Mouse (Mus musculus) olfactory bulb, adult 2 months (tissue): ENCODE data around the gene Xrcc5. TPM values are rescaled to one million over a fixed set of nuclear protein-coding genes. Genes with fewer than 3 reads are reported as not detected.

Source experiments
- H3K27ac ChIP-seq: fragments of 200-500 bp; 2 replicates; pipeline ENCODE4 v1.5.1; 2012; ENCODE audit warnings: low read depth, low read length; ENCODE audit not compliant: insufficient read depth
- H3K4me1 ChIP-seq: fragments of 200-500 bp; 2 replicates; pipeline ENCODE4 v1.6.1; 2012; ENCODE audit warnings: low read length; ENCODE audit not compliant: control insufficient read depth, insufficient read depth
- H3K4me3 ChIP-seq: fragments of 200-500 bp; 2 replicates; pipeline ENCODE4 v1.5.1; 2012; ENCODE audit warnings: mild to moderate bottlenecking, low read depth, low read length, moderate library complexity; ENCODE audit not compliant: insufficient read depth
- CTCF ChIP-seq: fragments of 200-500 bp; IDR thresholded peaks from 2 replicates; pipeline ENCODE4 v1.5.1; 2012; ENCODE audit warnings: low read depth, mild to moderate bottlenecking, low read length, moderate library complexity; ENCODE audit not compliant: insufficient read depth
- POLR2A ChIP-seq: fragments of 200-500 bp; IDR thresholded peaks from 2 replicates; pipeline ENCODE4 v1.6.1; 2012; ENCODE audit warnings: mild to moderate bottlenecking, low read depth, low read length, moderate library complexity; ENCODE audit not compliant: insufficient read depth
- WGBS: fragments of 180-500 bp; shearing (Covaris S2); methylation state at CpG from one replicate; pipeline ENCODE4 v1.1.7; 2018; 5-methylcytosine and 5-hydroxymethylcytosine counted together
- polyA plus RNA-seq: library from polyadenylated mRNA; stranded (reverse); fragments of >200 nt; gene quantifications from 2 replicates; pipeline ENCODE4 v1.2.4, GENCODE M21; 2012; ENCODE audit warnings: low replicate concordance; ENCODE audit not compliant: missing spikeins, insufficient read depth, insufficient read length

The Xrcc5 gene
- polyA plus RNA-seq, 1 experiment: not detected

GRCm38 (mm10) chr1:72312701-72313398 is 5.6 kb downstream of the Xrcc5 start:
- Histone ChIP-seq H3K27ac (no peak overlapping the region), H3K4me1 (no peaks in the 10 kb centered on the region), H3K4me3 (no peak overlapping the region)
- TF ChIP-seq POLR2A (no peak), CTCF (no peak)
- WGBS: 79% methylated on average over 9 of the region's 9 CpGs

DNA sequence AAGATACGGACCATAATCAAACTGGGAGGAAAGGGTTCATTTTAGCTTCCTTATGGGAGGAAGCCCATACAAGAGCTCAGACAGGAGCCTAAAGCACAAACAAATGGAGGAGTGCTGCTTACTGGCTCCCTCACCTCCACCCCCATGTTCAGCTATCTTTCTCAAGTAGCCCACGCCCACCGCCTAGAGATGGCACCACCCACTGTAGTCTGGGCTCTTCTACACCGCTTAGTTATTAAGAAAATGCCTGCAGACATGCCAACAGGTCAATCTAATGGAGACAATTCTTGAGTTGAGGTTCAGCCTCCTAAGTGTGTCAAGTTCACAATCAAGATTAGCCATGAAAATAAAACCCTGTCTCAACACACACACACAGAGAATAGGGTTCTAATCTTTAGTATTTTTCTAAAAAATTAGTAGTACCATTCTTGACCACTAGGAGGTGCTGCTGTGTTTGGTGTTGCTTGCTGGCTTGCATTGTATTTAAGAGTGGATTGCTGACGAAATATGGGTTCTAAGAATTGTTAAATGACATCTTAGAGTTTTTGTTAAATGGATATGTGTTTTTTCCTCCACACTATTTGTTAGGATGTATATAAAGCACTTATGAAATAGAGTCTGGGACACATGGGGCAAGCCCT is 6.3 kb downstream of the Xrcc5 start:
- Histone ChIP-seq H3K27ac (no peak overlapping the region), H3K4me1 (no peaks in the 10 kb centered on the region), H3K4me3 (no peak overlapping the region)
- no peak for TF ChIP-seq POLR2A
- no peak for TF ChIP-seq CTCF
- 74% methylated on average over 5 of the region's 5 CpGs for WGBS

DNA sequence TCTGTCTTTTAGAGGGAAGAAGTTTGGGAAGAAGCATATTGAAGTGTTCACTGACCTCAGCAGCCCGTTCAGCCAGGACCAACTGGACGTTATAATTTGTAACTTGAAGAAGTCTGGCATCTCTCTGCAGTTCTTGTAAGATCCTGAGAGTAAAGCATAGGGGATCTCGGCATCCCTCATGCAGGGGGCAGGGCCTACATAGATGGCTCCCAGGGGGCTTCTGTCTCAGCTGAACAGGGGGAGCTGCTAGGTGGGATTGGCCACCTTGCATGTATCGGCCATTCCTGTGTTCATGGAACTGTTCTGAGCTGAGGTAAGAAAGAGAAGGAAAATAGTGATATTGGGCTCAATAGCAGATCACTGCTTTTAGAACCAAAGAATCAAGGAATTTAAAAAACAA is 8.2 kb downstream of the Xrcc5 start:
- TF ChIP-seq CTCF: no peak
- TF ChIP-seq POLR2A: no peak

DNA sequence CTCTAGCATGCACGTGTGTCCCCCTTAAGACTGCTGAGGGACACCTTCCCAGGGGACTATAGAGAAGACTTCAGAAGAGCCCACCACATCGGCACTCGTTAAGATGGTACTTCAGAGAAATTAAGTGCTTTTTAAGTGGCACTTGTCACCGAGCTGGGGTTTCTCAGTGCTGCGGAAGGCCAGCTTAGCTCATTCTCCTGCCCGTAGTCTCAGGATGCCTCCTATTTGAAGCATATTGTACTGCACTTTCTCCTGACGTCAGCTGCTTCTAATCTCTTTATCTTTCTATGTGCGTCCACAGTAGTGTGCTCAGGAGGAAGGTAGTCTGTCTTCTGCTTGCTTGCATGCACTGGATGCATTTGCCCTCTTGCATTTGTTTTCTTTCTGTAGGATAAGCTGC is 9.2 kb downstream of the Xrcc5 start:
- 80% methylated on average over 8 of the region's 8 CpGs for WGBS
- no peaks in the 10 kb centered on the region for H3K4me1 ChIP-seq
- no peak for TF ChIP-seq POLR2A
- TF ChIP-seq CTCF: no peak
- H3K4me3 ChIP-seq: no peak overlapping the region
- H3K27ac ChIP-seq: no peak overlapping the region

More for the DNA sequence above, 8.2 kb downstream of the Xrcc5 start:
- 92% methylated on average over 4 of the region's 4 CpGs for WGBS
- Histone ChIP-seq H3K4me1 (no peaks in the 10 kb centered on the region), H3K4me3 (no peak overlapping the region), H3K27ac (no peak overlapping the region)

DNA sequence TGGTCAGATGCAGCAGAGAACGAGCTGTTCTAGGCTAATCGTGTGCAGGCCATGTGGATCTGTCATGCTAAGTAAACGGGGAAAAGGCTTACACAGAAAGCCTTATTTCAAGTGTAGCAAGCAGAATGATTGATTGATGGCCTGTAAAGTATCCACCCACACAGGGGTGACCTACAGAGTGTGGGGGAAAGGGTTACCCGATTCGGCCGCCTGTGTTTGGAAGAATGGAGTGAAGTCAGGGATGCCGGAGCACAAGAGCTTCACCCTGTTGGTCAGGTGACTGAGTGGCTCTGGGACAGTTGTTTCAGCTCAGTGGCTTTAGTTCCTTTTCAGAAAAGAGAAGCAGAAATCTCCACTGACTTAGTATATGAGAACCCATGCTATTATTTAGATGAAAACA is 9.7 kb downstream of the Xrcc5 start:
- no peaks in the 10 kb centered on the region for H3K4me1 ChIP-seq
- WGBS: 82% methylated on average over 7 of the region's 7 CpGs
- H3K4me3 ChIP-seq: no peak overlapping the region
- TF ChIP-seq POLR2A: no peak
- no peak for TF ChIP-seq CTCF
- no peak overlapping the region for H3K27ac ChIP-seq

GRCm38 (mm10) chr1:72320759-72321158 is 13.5 kb downstream of the Xrcc5 start:
- H3K27ac ChIP-seq: no peak overlapping the region
- TF ChIP-seq POLR2A: no peak
- WGBS: 92% methylated on average over 5 of the region's 5 CpGs
- no peaks in the 10 kb centered on the region for H3K4me1 ChIP-seq
- no peak overlapping the region for H3K4me3 ChIP-seq

GRCm38 (mm10) chr1:72323248-72323647 is 16.0 kb downstream of the Xrcc5 start:
- TF ChIP-seq CTCF (no peak), POLR2A (no peak)
- Histone ChIP-seq H3K27ac (no peak overlapping the region), H3K4me1 (no peaks in the 10 kb centered on the region), H3K4me3 (no peak overlapping the region)
- WGBS: 93% methylated on average over 4 of the region's 4 CpGs

DNA sequence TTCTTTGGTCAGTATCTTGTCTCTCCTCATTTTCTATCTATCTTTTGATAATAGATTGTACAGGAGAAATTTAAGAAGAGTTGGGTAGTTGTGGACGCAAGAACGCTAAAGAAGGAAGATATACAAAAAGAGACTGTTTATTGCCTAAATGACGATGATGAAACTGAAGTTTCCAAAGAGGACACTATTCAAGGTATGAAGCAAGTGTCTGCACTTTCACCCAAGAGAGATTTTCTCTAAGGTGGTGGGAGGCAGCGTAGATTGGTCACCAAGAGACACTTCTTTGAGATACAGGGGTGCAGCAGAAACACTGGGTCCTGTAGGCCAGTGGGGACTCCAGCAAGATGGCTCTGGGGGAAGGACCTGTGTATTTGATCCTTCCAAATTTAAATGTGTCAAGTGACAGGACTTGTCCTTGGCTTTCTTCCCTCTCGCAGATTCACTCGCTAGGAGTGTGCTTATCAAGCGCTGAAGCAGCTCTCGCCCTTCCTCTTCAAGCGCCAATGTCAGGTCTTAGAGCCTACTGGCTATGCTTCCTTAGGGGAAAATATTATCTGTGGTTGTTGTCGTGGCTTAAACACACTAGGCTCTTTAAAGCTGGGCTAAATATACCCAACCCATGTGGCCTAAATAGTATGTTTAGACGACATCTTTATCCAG is 19.1 kb downstream of the Xrcc5 start:
- TF ChIP-seq CTCF (no peak), POLR2A (no peak)
- Histone ChIP-seq H3K4me1 (no peaks in the 10 kb centered on the region), H3K4me3 (no peak overlapping the region), H3K27ac (no peak overlapping the region)
- 91% methylated on average over 11 of the region's 11 CpGs for WGBS

GRCm38 (mm10) chr1:72334807-72335206 is 27.6 kb downstream of the Xrcc5 start:
- 98% methylated on average over 11 of the region's 11 CpGs for WGBS
- H3K27ac ChIP-seq: no peak overlapping the region
- H3K4me3 ChIP-seq: no peak overlapping the region
- TF ChIP-seq CTCF (no peak), POLR2A (no peak)
- 0 out of 2 replicates have a peak, but pooled peaks cover 2% of the 10 kb centered on the region for H3K4me1 ChIP-seq
